Mouse (Mus musculus) layer of hippocampus, postnatal 36 days (tissue): ENCODE results near the gene Tbcb. TPM values are rescaled to one million over a fixed set of nuclear protein-coding genes. Genes with fewer than 3 reads are reported as not detected.
"Not testable (repeated sequence)": the region's sequence is repeated elsewhere in the genome, so short reads cannot be mapped to it uniquely, and the experiment has no call there.

Experiments
- DNase-seq, 2 experiments: peaks; one replicate each; pipeline ENCODE4 v3.0.0; 2022
- total RNA-seq, 2 experiments: library from RNA; stranded (reverse); gene quantifications; 2 replicates each; pipeline ENCODE4 v1.2.3; 2021

The Tbcb gene
- total RNA-seq, 2 experiments from 2014 or later, result 118 to 127 TPM

- no peak for DNase-seq
These were observed 9.9 kb downstream of the Tbcb start for GRCm38 (mm10) chr7:30222205-30222604.

GRCm38 (mm10) chr7:30221433-30221832 is 10.6 kb downstream of the Tbcb start:
- no peak for DNase-seq

- DNase-seq, result no peak
These were observed 12.1 kb downstream of the Tbcb start for GRCm38 (mm10) chr7:30220008-30220356.

GRCm38 (mm10) chr7:30219293-30220007 is 12.6 kb downstream of the Tbcb start:
- DNase-seq, result no peak

GRCm38 (mm10) chr7:30217277-30217676 is 14.8 kb downstream of the Tbcb start:
- DNase-seq, result no peak

- DNase-seq, result peak in 1 of 2 experiments; percentile 56
These were observed 15.3 kb downstream of the Tbcb start for GRCm38 (mm10) chr7:30216723-30217151.

GRCm38 (mm10) chr7:30215875-30216274 is 16.2 kb downstream of the Tbcb start:
- no peak for DNase-seq

- no peak for DNase-seq
These were observed 18.2 kb downstream of the Tbcb start for GRCm38 (mm10) chr7:30213881-30214280.

- no peak for DNase-seq
These were observed 21.0 kb downstream of the Tbcb start for GRCm38 (mm10) chr7:30211025-30211424.

GRCm38 (mm10) chr7:30206364-30206763 is 25.7 kb downstream of the Tbcb start:
- not testable (repeated sequence) for DNase-seq

GRCm38 (mm10) chr7:30205383-30205782 is 26.7 kb downstream of the Tbcb start:
- DNase-seq, result no peak

GRCm38 (mm10) chr7:30204380-30204779 is 27.7 kb downstream of the Tbcb start:
- no peak for DNase-seq

- no peak for DNase-seq
These were observed 29.0 kb downstream of the Tbcb start for GRCm38 (mm10) chr7:30202895-30203690.

- not testable (repeated sequence) for DNase-seq
These were observed 31.4 kb downstream of the Tbcb start for GRCm38 (mm10) chr7:30200661-30201060.

GRCm38 (mm10) chr7:30200200-30200599 is 31.9 kb downstream of the Tbcb start:
- no peak for DNase-seq

- DNase-seq, result no peak
These were observed 32.5 kb downstream of the Tbcb start for GRCm38 (mm10) chr7:30199498-30200139.

- DNase-seq, result peak in 1 of 2 experiments; percentile 61
These were observed 33.5 kb downstream of the Tbcb start, which contains the start of gene Capns1 for GRCm38 (mm10) chr7:30198481-30198971. Gene Capns1 (minus strand): TSS chr7:30198811.

GRCm38 (mm10) chr7:30197592-30198129 is 34.4 kb downstream of the Tbcb start:
- DNase-seq, result no peak

- DNase-seq, result no peak
These were observed 35.9 kb downstream of the Tbcb start for GRCm38 (mm10) chr7:30196171-30196570.

GRCm38 (mm10) chr7:30195461-30195860 is 36.6 kb downstream of the Tbcb start:
- no peak for DNase-seq

- DNase-seq, result peak; percentile 93
These were observed 37.2 kb downstream of the Tbcb start for GRCm38 (mm10) chr7:30194884-30195283.

GRCm38 (mm10) chr7:30194101-30194831 is 37.8 kb downstream of the Tbcb start:
- peak; percentile 38 to 42 for DNase-seq
